Mouse (Mus musculus): ENCODE measurements around the gene Hes3. TPM values are rescaled to one million over a fixed set of nuclear protein-coding genes. Genes with fewer than 3 reads are reported as not detected.

Gene Hes3
- polyA plus RNA-seq, 1 experiment from 2014 or later, result 0.11 TPM

DNA sequence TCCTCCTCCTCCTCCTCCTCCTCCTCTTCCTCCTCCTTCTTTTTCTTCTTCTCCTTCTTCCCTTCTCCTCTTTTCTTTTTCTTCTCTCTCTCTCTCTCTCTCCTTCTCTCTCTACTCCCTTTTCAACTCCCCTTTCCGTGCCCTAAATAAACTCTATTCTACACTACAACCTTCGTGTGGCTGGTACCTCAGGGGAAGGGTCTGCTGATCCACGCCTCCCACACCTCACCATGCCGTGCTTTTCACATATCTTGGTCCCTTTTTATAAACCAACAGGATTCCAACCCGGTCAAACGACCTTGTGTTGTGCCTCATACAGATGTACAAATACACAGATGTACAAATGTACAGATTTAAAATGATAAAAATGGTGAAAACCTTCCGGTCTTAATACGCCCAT lies 4.9 kb upstream of the Hes3 start:
- Histone ChIP-seq H3K27ac (ENCODE audit: low read depth, low read length) (no peak overlapping the region), H3K4me1 (ENCODE audit: control insufficient read depth, insufficient read depth, low read depth, low read length) (peaks cover 16% of the 10 kb centered on the region), H3K27me3 (replicated peaks; ENCODE audit: control insufficient read depth, insufficient read depth, low read length) (peaks cover 31% of the 10 kb centered on the region), H3K36me3 (ENCODE audit: control insufficient read depth, insufficient read depth, low read length) (peaks cover 3% of the 10 kb centered on the region), H3K4me2 (ENCODE audit: low read length) (peak overlapping the region; percentile 65), H3K9me3 (ENCODE audit: control insufficient read depth, low read length) (no peaks in the 10 kb centered on the region), H3K4me3 (ENCODE audit: low read length) (peak overlapping the region; percentile 88), H3K9ac (ENCODE audit: low read depth, low read length) (peak overlapping the region; percentile 55)
- no peak for ATAC-seq
- WGBS, result 19% methylated on average over 8 of the region's 8 CpGs

DNA sequence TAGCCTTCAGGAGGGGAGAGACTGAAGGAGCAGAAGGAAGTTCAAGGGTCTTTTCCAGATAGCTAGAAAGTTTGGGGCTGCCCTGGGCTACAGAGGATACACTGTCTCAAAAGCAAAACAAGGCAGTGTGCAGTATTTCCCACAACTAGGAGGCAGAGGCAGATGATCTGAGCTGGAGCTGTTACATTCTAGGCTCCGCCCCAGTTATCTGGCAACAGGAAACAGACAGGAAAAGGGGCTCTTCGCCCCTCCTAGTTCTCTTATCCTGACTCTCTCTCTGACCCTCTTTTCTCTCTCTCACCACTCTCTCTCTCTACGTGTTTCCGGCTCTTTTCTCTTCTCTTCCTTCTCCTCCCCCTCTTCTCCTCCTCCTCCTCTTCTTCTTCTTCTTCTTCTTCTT lies 4.5 kb upstream of the Hes3 start:
- 61% methylated on average over 4 of the region's 4 CpGs for WGBS
- Histone ChIP-seq H3K4me1 (ENCODE audit: control insufficient read depth, insufficient read depth, low read depth, low read length) (peaks cover 18% of the 10 kb centered on the region), H3K27me3 (replicated peaks; ENCODE audit: control insufficient read depth, insufficient read depth, low read length) (peaks cover 35% of the 10 kb centered on the region), H3K36me3 (ENCODE audit: control insufficient read depth, insufficient read depth, low read length) (peaks cover 3% of the 10 kb centered on the region), H3K9me3 (ENCODE audit: control insufficient read depth, low read length) (no peaks in the 10 kb centered on the region), H3K9ac (ENCODE audit: low read depth, low read length) (no peak overlapping the region), H3K4me3 (ENCODE audit: low read length) (no peak overlapping the region), H3K4me2 (ENCODE audit: low read length) (no peak overlapping the region), H3K27ac (ENCODE audit: low read depth, low read length) (no peak overlapping the region)
- ATAC-seq, result no peak

DNA sequence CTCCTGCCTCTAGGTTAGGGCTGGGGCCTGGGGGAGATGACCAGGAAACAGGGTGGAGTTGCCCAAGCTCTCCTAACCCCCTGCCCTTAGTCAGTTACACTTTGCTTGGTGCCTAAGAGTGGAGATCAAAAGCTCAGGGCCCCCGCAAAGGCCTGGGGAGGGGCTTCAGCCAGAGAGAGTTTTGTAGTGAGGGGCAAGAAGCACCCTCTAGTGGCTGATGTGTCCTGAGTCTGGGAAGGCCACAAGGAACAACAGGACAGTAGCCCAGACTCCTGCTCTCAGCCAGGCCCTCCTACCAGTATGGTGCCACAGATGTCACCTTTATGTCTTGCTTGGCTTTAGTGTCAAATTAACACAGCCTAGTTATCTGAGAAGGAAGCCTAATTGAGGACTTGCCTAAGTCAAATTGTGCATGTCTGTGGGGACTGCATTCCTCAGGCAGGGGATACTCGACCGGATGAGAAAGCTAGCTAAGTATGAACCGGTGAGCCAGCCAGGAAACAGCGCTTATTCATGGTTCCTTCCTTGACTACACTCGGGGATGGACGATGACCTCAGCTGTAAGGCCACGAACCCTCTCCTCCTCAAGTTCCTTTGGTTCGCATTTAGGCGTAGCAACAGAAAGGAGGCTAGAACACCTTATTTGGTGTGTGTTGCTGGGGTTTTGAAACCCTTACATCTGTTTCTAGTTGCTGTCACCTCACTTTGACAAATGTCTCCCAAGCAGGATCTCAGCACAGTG lies 2.9 kb upstream of the Hes3 start:
- ATAC-seq, result no peak
- Histone ChIP-seq H3K9ac (ENCODE audit: low read depth, low read length) (no peak overlapping the region), H3K27me3 (replicated peaks; ENCODE audit: control insufficient read depth, insufficient read depth, low read length) (peaks cover 46% of the 10 kb centered on the region), H3K4me3 (ENCODE audit: low read length) (no peak overlapping the region), H3K36me3 (ENCODE audit: control insufficient read depth, insufficient read depth, low read length) (no peaks in the 10 kb centered on the region), H3K4me2 (ENCODE audit: low read length) (no peak overlapping the region), H3K9me3 (ENCODE audit: control insufficient read depth, low read length) (no peaks in the 10 kb centered on the region), H3K27ac (ENCODE audit: low read depth, low read length) (no peak overlapping the region), H3K4me1 (ENCODE audit: control insufficient read depth, insufficient read depth, low read depth, low read length) (peaks cover 29% of the 10 kb centered on the region)
- WGBS, result 52% methylated on average over 10 of the region's 10 CpGs

GRCm38 (mm10) chr4:152292102-152292765 lies 772 bp upstream of the Hes3 start:
- H3K27ac ChIP-seq (ENCODE audit: low read depth, low read length), result no peak overlapping the region
- WGBS, result 7% methylated on average over 12 of the region's 12 CpGs
- no peak overlapping the region for H3K4me2 ChIP-seq (ENCODE audit: low read length)
- H3K9me3 ChIP-seq (ENCODE audit: control insufficient read depth, low read length), result no peaks in the 10 kb centered on the region
- no peak overlapping the region for H3K4me3 ChIP-seq (ENCODE audit: low read length)
- peaks cover 18% of the 10 kb centered on the region for H3K4me1 ChIP-seq (ENCODE audit: control insufficient read depth, insufficient read depth, low read depth, low read length)
- H3K36me3 ChIP-seq (ENCODE audit: control insufficient read depth, insufficient read depth, low read length), result no peaks in the 10 kb centered on the region
- no peak overlapping the region for H3K9ac ChIP-seq (ENCODE audit: low read depth, low read length)
- peaks cover 54% of the 10 kb centered on the region for H3K27me3 ChIP-seq (replicated peaks; ENCODE audit: control insufficient read depth, insufficient read depth, low read length)
- ATAC-seq, result peak; percentile 40; the same call in 1 of the 2 replicates

DNA sequence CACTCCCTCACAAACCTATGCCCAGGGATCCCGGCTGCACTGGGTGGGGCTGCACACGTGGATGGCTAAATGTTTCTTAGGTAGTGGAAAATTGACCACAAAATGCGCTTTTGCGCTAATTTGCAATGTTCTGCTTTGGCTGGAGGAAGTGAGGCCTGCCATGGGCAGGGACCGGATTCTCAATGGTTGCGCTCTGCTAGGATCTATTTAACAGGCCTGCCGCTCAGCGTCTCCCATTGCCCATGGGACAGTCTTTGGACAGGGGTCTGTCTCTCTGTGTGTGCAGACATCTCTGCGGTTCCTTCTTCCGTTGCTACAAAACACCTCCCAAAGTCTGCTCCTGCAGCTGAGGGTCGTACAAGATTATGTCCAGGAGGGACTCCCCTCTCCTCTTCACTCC lies 471 bp downstream of the Hes3 start:
- H3K4me2 ChIP-seq (ENCODE audit: low read length), result peak overlapping the region; percentile 61
- H3K4me3 ChIP-seq (ENCODE audit: low read length), result no peak overlapping the region
- peaks cover 60% of the 10 kb centered on the region for H3K27me3 ChIP-seq (replicated peaks; ENCODE audit: control insufficient read depth, insufficient read depth, low read length)
- H3K9me3 ChIP-seq (ENCODE audit: control insufficient read depth, low read length), result no peaks in the 10 kb centered on the region
- no peak for ATAC-seq
- 11% methylated on average over 11 of the region's 11 CpGs for WGBS
- H3K9ac ChIP-seq (ENCODE audit: low read depth, low read length), result peak overlapping the region; percentile 59; the same call in 1 of the 2 replicates
- no peak overlapping the region for H3K27ac ChIP-seq (ENCODE audit: low read depth, low read length)
- peaks cover 27% of the 10 kb centered on the region for H3K4me1 ChIP-seq (ENCODE audit: control insufficient read depth, insufficient read depth, low read depth, low read length)
- no peaks in the 10 kb centered on the region for H3K36me3 ChIP-seq (ENCODE audit: control insufficient read depth, insufficient read depth, low read length)

GRCm38 (mm10) chr4:152290385-152290784 lies 1.1 kb downstream of the Hes3 start:
- Histone ChIP-seq H3K4me2 (ENCODE audit: low read length) (peak overlapping the region; percentile 61), H3K27me3 (replicated peaks; ENCODE audit: control insufficient read depth, insufficient read depth, low read length) (peaks cover 55% of the 10 kb centered on the region), H3K36me3 (ENCODE audit: control insufficient read depth, insufficient read depth, low read length) (no peaks in the 10 kb centered on the region), H3K9ac (ENCODE audit: low read depth, low read length) (peak overlapping the region; percentile 59), H3K9me3 (ENCODE audit: control insufficient read depth, low read length) (no peaks in the 10 kb centered on the region), H3K4me1 (ENCODE audit: control insufficient read depth, insufficient read depth, low read depth, low read length) (peaks cover 28% of the 10 kb centered on the region), H3K4me3 (ENCODE audit: low read length) (peak overlapping the region; percentile 31), H3K27ac (ENCODE audit: low read depth, low read length) (no peak overlapping the region)
- ATAC-seq, result no peak
- 1% methylated on average over 22 of the region's 39 CpGs for WGBS

GRCm38 (mm10) chr4:152288398-152288945 lies 3.0 kb downstream of the Hes3 start:
- 25% methylated on average over 18 of the region's 18 CpGs for WGBS
- no peak overlapping the region for H3K9ac ChIP-seq (ENCODE audit: low read depth, low read length)

GRCm38 (mm10) chr4:152287317-152288120 lies 3.9 kb downstream of the Hes3 start:
- H3K27ac ChIP-seq (ENCODE audit: low read depth, low read length), result no peak overlapping the region
- peaks cover 60% of the 10 kb centered on the region for H3K27me3 ChIP-seq (replicated peaks; ENCODE audit: control insufficient read depth, insufficient read depth, low read length)
- no peaks in the 10 kb centered on the region; the same call in 1 of the 2 replicates for H3K36me3 ChIP-seq (ENCODE audit: control insufficient read depth, insufficient read depth, low read length)
- no peaks in the 10 kb centered on the region for H3K9me3 ChIP-seq (ENCODE audit: control insufficient read depth, low read length)
- H3K9ac ChIP-seq (ENCODE audit: low read depth, low read length), result no peak overlapping the region; the same call in 1 of the 2 replicates
- WGBS, result 9% methylated on average over 19 of the region's 19 CpGs
- no peak for ATAC-seq
- peaks cover 38% of the 10 kb centered on the region for H3K4me1 ChIP-seq (ENCODE audit: control insufficient read depth, insufficient read depth, low read depth, low read length)
- peak overlapping the region; percentile 80 for H3K4me2 ChIP-seq (ENCODE audit: low read length)
- no peak overlapping the region for H3K4me3 ChIP-seq (ENCODE audit: low read length)

More at GRCm38 (mm10) chr4:152288398-152288945, 3.0 kb downstream of the Hes3 start:
- Histone ChIP-seq H3K9me3 (ENCODE audit: control insufficient read depth, low read length) (no peaks in the 10 kb centered on the region), H3K4me3 (ENCODE audit: low read length) (no peak overlapping the region), H3K4me1 (ENCODE audit: control insufficient read depth, insufficient read depth, low read depth, low read length) (peaks cover 30% of the 10 kb centered on the region), H3K36me3 (ENCODE audit: control insufficient read depth, insufficient read depth, low read length) (no peaks in the 10 kb centered on the region; the same call in 1 of the 2 replicates), H3K4me2 (ENCODE audit: low read length) (no peak overlapping the region), H3K27me3 (replicated peaks; ENCODE audit: control insufficient read depth, insufficient read depth, low read length) (peaks cover 64% of the 10 kb centered on the region), H3K27ac (ENCODE audit: low read depth, low read length) (no peak overlapping the region)
- ATAC-seq, result no peak

Measured in hindbrain, embryonic 16.5 days (tissue).